Mouse (Mus musculus) cortical plate, adult 2 months (tissue): ENCODE measurements at regions not wholly inside any gene's neighbourhood (a gene's known extent, or its start where the extent isn't known, plus 50 kb on each side); places are given as distances from the start of the nearest gene placed in this dataset.

ENCODE experiments used
- H3K27ac ChIP-seq: fragments of 200-500 bp; 2 replicates; pipeline ENCODE4 v1.5.1; 2012; ENCODE audit warnings: low read length, control low read depth, inconsistent platforms; ENCODE audit not compliant: insufficient read depth
- H3K4me1 ChIP-seq: fragments of 200-500 bp; 2 replicates; pipeline ENCODE4 v1.6.1; 2011; ENCODE audit warnings: low read length; ENCODE audit not compliant: control insufficient read depth, insufficient read depth
- H3K4me3 ChIP-seq: fragments of 200-500 bp; 2 replicates; pipeline ENCODE4 v1.5.1; 2011; ENCODE audit warnings: mild to moderate bottlenecking, low read length, control low read depth; ENCODE audit not compliant: insufficient read depth
- CTCF ChIP-seq: fragments of 200-500 bp; IDR thresholded peaks from 2 replicates; pipeline ENCODE4 v1.5.1; 2011; ENCODE audit warnings: mild to moderate bottlenecking, control low read depth, low read length; ENCODE audit not compliant: insufficient read depth; ENCODE audit errors: extremely low read depth
- POLR2A ChIP-seq: fragments of 200-500 bp; IDR thresholded peaks from 2 replicates; pipeline ENCODE4 v1.6.1; 2011; ENCODE audit warnings: mild to moderate bottlenecking, low read length, control low read depth; ENCODE audit not compliant: insufficient read depth; ENCODE audit errors: extremely low read depth

GRCm38 (mm10) chr10:37250934-37251521, 112.3 kb upstream of the Marcks start:
- H3K4me1 ChIP-seq = no peaks in the 10 kb centered on the region
- no peak overlapping the region for H3K4me3 ChIP-seq
- no peak overlapping the region for H3K27ac ChIP-seq
- TF ChIP-seq POLR2A (no peak), CTCF (no peak)

DNA sequence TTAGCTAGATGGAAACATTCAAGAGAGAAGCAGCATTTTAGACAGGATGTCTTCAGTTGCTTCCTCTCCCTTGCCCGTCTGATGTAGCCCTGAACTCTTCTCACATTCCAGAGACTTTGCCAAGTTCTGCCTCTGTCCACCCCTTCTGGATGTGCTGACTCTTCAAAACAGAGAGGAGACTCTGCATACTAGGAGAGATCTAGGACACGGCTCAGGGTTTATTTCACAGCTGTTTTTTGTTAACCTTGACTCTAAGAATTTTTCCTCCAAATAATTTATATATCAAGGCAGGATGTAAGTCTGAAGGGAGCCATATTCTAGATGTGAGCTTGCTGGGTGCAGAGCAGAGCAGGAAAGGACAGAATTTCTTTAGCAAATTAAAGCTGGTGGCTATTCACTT, 111.4 kb upstream of the Marcks start:
- H3K4me1 ChIP-seq = no peaks in the 10 kb centered on the region
- no peak overlapping the region for H3K4me3 ChIP-seq
- H3K27ac ChIP-seq = peak overlapping the region; percentile 66; the same call in 1 of the 2 replicates
- no peak for TF ChIP-seq CTCF
- TF ChIP-seq POLR2A = no peak

- no peak for TF ChIP-seq POLR2A
- TF ChIP-seq CTCF = no peak
- no peak overlapping the region for H3K4me3 ChIP-seq
- H3K27ac ChIP-seq = peak overlapping the region; percentile 66
- H3K4me1 ChIP-seq = no peaks in the 10 kb centered on the region
Observed at GRCm38 (mm10) chr10:37249511-37249910, 110.8 kb upstream of the Marcks start.

DNA sequence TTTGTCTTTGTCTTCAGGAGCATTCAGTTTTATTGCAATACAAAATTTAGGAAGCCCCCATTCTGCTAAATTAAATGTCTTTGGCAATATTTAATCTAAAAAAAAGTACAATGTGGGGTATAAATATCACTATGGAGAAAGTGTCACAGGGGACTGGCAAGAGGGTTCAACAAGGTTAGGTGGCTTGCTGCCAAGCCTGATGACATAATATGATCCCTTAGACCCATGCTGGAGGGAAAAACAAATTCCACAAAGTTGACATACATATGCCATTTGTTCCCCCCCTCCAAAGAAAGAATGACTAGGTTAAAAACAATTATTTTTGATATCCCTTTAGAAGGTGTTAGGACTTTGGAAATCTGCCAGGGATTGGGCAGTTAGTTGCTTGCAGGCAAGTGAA, 108.4 kb upstream of the Marcks start:
- no peak overlapping the region for H3K27ac ChIP-seq

GRCm38 (mm10) chr10:37243136-37243535, 104.4 kb upstream of the Marcks start:
- Histone ChIP-seq H3K4me3 (no peak overlapping the region), H3K27ac (no peak overlapping the region), H3K4me1 (no peaks in the 10 kb centered on the region)
- no peak for TF ChIP-seq CTCF
- TF ChIP-seq POLR2A = no peak

More for the DNA sequence above, 108.4 kb upstream of the Marcks start:
- no peak for TF ChIP-seq POLR2A
- H3K4me1 ChIP-seq = no peaks in the 10 kb centered on the region
- no peak overlapping the region for H3K4me3 ChIP-seq

- H3K27ac ChIP-seq = no peak overlapping the region
- TF ChIP-seq POLR2A (no peak), CTCF (no peak)
- H3K4me3 ChIP-seq = no peak overlapping the region
- no peaks in the 10 kb centered on the region for H3K4me1 ChIP-seq
Observed at GRCm38 (mm10) chr10:37241821-37242263, 103.1 kb upstream of the Marcks start.

- Histone ChIP-seq H3K4me1 (no peaks in the 10 kb centered on the region), H3K4me3 (no peak overlapping the region)
- TF ChIP-seq POLR2A = no peak
- TF ChIP-seq CTCF = no peak
Observed at GRCm38 (mm10) chr10:37240634-37241033, 101.9 kb upstream of the Marcks start.

GRCm38 (mm10) chr10:37240201-37240600, 101.5 kb upstream of the Marcks start:
- TF ChIP-seq CTCF = no peak
- TF ChIP-seq POLR2A = no peak
- Histone ChIP-seq H3K4me1 (no peaks in the 10 kb centered on the region), H3K4me3 (no peak overlapping the region), H3K27ac (no peak overlapping the region)

More at GRCm38 (mm10) chr10:37240634-37241033, 101.9 kb upstream of the Marcks start:
- no peak overlapping the region for H3K27ac ChIP-seq

DNA sequence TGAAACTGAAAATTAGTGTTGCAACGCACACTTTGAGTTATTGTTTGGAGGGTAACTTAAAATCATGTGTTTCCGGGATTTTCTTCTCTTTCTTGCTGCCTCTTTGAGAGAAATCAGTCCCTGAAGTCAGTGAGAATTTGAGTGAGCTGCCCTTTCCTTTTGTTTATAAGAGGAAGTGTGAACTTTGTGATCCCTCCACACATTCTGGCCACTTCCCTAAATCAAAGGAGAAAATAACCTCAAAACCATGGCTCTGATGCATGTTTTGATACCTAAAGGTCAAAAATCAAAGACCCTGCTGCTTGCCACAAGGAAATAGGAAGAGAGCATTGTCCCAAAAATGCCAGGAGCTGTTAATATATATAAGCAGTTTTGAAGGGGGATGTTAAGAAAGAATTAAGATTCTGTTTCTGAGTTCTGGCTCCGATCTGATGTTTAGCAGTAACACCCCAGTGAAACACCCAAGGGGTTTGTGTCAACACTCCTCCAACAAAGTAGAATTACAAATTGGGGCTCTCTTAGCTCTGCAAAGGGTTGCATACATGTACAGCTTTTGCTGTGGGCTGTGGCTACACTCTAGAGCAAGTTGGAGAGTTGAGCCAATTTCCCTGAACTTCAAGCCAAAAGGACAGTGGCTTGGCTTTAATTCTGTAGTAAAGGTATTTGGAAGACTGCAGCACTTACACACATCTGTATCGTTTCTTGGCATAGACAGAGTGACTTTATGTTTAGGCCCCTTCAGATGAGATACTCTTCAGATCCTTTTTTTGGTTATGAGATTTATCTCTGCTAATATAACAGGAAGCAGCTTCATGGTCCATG, 97.5 kb upstream of the Marcks start:
- 0 out of 2 replicates have a peak overlapping the region, but pooled peaks have one; percentile 46 for H3K27ac ChIP-seq
- H3K4me3 ChIP-seq = no peak overlapping the region
- H3K4me1 ChIP-seq = no peaks in the 10 kb centered on the region
- TF ChIP-seq POLR2A (no peak), CTCF (no peak)

DNA sequence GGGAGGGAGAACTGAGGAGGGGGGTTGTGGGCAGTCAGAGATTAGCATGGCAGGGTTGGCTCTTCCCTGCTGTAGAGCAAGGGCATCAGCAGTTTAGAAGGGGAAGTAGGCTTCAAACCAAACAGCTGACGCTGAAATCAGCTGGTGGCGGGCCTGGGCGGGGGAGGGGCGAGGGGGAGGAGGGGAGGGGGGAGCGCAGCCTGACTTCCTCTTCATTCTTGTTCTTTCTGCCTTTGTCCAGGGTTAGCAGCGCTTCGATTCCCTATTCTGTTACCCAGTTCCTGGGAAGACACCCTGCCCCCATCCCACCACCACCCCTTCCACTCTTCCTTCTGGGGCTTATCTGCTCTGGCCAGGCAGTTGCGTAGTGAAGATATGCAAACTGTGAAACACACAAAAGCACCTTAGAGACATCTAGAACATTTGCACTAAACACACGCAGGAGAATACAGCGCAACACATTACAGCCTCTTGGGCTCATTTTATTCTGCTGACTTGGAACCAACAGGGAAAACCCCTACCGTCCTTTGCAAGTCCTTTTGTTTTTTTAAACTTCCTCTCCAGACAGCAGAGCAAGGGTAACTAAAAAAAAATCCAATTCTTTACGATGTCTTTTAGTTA, 93.3 kb upstream of the Marcks start:
- H3K4me1 ChIP-seq = no peaks in the 10 kb centered on the region
- H3K27ac ChIP-seq = no peak overlapping the region
- TF ChIP-seq CTCF = no peak
- no peak for TF ChIP-seq POLR2A
- no peak overlapping the region for H3K4me3 ChIP-seq
